Mouse (Mus musculus) embryonic facial prominence, embryonic 13.5 days (tissue): ENCODE measurements around the gene E2f4. TPM values are rescaled to one million over a fixed set of nuclear protein-coding genes. Genes with fewer than 3 reads are reported as not detected.
"Not testable (repeated sequence)": the region's sequence is repeated elsewhere in the genome, so short reads cannot be mapped to it uniquely, and the experiment has no call there.

ENCODE experiments used
- ATAC-seq: fragments of 200-750 bp; cut with Nextera tagmentation; 2 replicates; pipeline ENCODE4 v1.8.0; 2017; ENCODE audit warnings: low read depth; ENCODE audit not compliant: insufficient number of reproducible peaks, insufficient read depth, low FRiP score, low TSS enrichment
- H3K27ac ChIP-seq: fragments of 300-500 bp; sonication (generic); 2 replicates; pipeline ENCODE4 v1.5.1; 2015; ENCODE audit warnings: moderate library complexity, mild to moderate bottlenecking, inconsistent platforms
- H3K27me3 ChIP-seq: fragments of 300-500 bp; sonication (generic); 2 replicates; pipeline ENCODE4 v1.6.1; 2015; ENCODE audit warnings: mild to moderate bottlenecking, inconsistent platforms
- H3K36me3 ChIP-seq: fragments of 300-500 bp; sonication (generic); 2 replicates; pipeline ENCODE4 v1.6.1; 2015; ENCODE audit warnings: mild to moderate bottlenecking, inconsistent platforms
- H3K4me1 ChIP-seq: fragments of 300-500 bp; sonication (generic); 2 replicates; pipeline ENCODE4 v1.6.1; 2015; ENCODE audit warnings: inconsistent platforms
- H3K4me2 ChIP-seq: fragments of 300-500 bp; sonication (generic); 2 replicates; pipeline ENCODE4 v1.6.1; 2015; ENCODE audit warnings: moderate library complexity, mild to moderate bottlenecking, inconsistent platforms
- H3K4me3 ChIP-seq: fragments of 300-500 bp; sonication (generic); 2 replicates; pipeline ENCODE4 v1.5.1; 2015; ENCODE audit warnings: mild to moderate bottlenecking, inconsistent platforms
- H3K9ac ChIP-seq: fragments of 300-500 bp; sonication (generic); 2 replicates; pipeline ENCODE4 v1.6.1; 2015; ENCODE audit warnings: mild to moderate bottlenecking, inconsistent platforms
- H3K9me3 ChIP-seq: fragments of 300-500 bp; sonication (generic); 2 replicates; pipeline ENCODE4 v1.6.1; 2016; ENCODE audit warnings: inconsistent platforms
- whole genome bisulfite sequencing: fragments of 180-500 bp; shearing (Covaris S2); methylation state at CpG from one replicate; pipeline ENCODE4 v1.1.7; 2015; ENCODE audit warnings: mixed read lengths; 5-methylcytosine and 5-hydroxymethylcytosine counted together
- polyA plus RNA-seq: library from polyadenylated mRNA; unstranded; fragments of >200 nt; fragmentation: Nextera tagmentation; extraction: Ambion mirVana; gene quantifications from 2 replicates; pipeline ENCODE4 v1.2.1, GENCODE M21; 2015

E2f4 gene
- polyA plus RNA-seq, 1 experiment from 2014 or later = 81.7 TPM

DNA sequence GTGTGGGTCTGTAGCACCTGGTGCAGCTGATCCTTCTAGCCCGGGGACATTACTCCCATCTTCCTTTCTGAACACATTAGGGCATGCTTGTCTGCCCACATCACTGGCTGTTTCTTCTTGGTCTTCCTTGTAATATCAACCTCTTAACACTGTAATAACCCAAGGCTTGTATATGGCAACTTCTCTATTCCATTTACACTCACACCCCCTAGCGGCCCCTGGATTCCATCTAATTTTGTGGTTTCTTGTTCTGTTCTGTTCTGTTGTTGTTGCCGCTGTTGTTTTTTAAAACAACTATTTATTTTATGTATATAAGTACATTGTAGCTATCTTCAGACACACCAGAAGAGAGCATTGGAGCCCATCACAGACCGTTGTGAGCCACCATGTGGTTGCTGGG is 10.6 kb upstream of the E2f4 start:
- no peak for ATAC-seq
- no peaks in the 10 kb centered on the region for H3K9me3 ChIP-seq
- peaks cover 30% of the 10 kb centered on the region for H3K36me3 ChIP-seq
- H3K4me3 ChIP-seq = no peak overlapping the region
- H3K27ac ChIP-seq = no peak overlapping the region
- peaks cover 31% of the 10 kb centered on the region for H3K4me1 ChIP-seq
- peaks cover 13% of the 10 kb centered on the region for H3K27me3 ChIP-seq
- no peak overlapping the region for H3K4me2 ChIP-seq
- WGBS = 86% methylated on average over 4 of the region's 4 CpGs
- no peak overlapping the region for H3K9ac ChIP-seq

DNA sequence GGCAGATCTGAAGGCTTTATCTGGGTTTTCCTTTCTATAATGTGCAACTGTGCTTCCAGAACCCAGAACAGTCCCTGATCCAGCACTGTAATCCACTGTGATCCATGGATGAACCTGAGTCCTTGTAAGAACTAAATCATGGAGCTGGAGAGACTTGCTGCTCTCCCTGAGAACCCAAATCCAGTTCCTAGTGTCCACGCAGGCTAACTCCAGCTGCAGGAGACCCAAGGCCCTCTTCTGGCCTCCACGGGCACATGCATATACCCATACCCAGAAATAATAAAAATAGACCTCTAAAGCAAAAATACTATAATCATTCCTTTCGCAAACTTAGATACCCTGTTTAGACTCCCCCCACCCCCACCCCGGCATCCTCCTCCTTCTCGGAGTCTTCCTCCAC is 9.2 kb upstream of the E2f4 start:
- H3K4me3 ChIP-seq = peak overlapping the region; percentile 56
- 86% methylated on average over 5 of the region's 5 CpGs for WGBS
- peak overlapping the region; percentile 75; the same call in 1 of the 2 replicates for H3K9ac ChIP-seq
- H3K27me3 ChIP-seq = peaks cover 24% of the 10 kb centered on the region
- no peaks in the 10 kb centered on the region for H3K9me3 ChIP-seq
- peaks cover 31% of the 10 kb centered on the region for H3K4me1 ChIP-seq
- H3K36me3 ChIP-seq = peaks cover 17% of the 10 kb centered on the region
- ATAC-seq = no peak
- H3K27ac ChIP-seq = no peak overlapping the region
- peak overlapping the region; percentile 84 for H3K4me2 ChIP-seq

DNA sequence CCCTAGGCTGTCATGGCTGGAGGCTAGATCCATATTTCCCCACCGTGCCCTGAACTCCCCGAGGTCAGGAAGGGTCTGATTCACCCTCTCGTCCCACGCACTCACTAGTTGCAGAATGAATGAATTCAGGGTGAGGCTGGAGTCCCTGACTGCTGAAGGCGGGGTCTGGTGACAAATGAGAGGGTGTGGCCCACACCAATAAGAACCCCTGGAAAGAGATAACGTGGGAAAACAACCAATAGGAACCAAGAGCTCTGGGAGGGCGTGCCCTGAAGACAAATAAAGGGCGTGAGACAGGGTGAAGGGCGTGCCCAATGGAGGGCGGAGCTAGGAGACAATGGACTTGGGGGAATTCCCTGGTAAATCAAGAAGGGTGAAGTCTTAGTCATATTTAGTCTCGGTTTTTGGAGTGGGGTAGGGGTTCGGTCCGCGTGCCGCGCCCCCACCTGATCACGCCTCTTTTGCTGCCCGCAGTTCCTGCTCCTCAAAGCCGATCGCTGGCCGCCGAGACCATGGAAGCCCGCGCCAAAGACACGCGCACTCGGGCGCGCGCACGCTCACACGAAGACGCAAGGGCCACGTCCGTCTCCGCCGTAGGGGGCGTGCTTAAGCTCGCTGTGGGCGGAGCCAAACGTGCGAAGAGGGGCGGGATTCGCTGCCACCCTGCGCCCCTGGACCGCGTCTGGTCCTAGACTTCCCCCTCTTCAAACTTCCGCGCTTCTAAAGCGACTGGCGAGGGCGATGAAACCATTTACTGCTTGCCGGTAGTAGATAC is 8.3 kb upstream of the E2f4 start:
- Histone ChIP-seq H3K4me3 (peak overlapping the region; percentile 56), H3K9me3 (no peaks in the 10 kb centered on the region), H3K27me3 (peaks cover 29% of the 10 kb centered on the region), H3K4me1 (peaks cover 31% of the 10 kb centered on the region), H3K9ac (peak overlapping the region; percentile 75), H3K36me3 (peaks cover 12% of the 10 kb centered on the region), H3K4me2 (peak overlapping the region; percentile 84), H3K27ac (peak overlapping the region; percentile 83)
- ATAC-seq = peak; percentile 90
- WGBS = under 1% methylated on average over 53 of the region's 53 CpGs

DNA sequence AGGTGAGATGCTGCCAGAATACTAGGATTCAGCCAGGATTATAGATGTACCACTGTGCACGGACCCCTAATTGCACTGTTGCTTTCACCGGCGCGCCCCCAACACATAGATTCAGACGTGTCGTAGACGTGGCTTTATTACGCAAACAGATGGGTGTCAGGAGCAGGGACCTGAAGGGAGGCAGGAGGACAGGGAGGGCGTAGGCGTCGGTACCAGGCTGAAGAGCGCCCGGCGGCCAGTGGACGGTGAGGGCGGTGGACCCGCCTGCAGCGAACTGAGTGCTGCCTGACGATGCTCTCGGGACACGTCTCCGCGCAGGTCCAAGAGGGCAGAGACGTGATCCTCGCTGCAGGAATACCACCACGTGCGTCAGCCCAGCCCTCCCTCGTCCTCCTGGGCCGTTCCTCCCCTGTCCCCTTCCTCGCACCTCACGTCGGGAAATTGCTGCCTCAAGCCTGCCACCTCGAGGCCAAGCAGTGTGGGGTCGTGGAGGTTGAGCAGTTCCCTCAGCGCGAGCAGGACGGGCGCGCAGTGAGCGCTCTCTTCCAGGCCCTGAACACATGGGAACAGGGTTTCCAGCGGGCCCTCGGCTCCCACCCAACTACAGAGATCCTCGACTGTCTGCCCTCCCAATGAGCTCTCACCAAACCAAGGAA is 7.5 kb upstream of the E2f4 start, which contains the start of gene 4931428F04Rik:
Gene 4931428F04Rik, minus strand, starts transcription at position 60 of the 656 bp plus-strand sequence.
- H3K4me2 ChIP-seq = peak within 1 kb of the TSS; percentile 84
- peak within 1 kb of the TSS; percentile 56 for H3K4me3 ChIP-seq
- 1% methylated on average over 41 of the region's 43 CpGs for WGBS
- peaks cover 7% of the 10 kb centered on the region for H3K36me3 ChIP-seq
- H3K9me3 ChIP-seq = no peaks in the 10 kb centered on the region
- peak within 1 kb of the TSS; percentile 75 for H3K9ac ChIP-seq
- H3K27ac ChIP-seq = peak within 1 kb of the TSS; percentile 83
- peaks cover 29% of the 10 kb centered on the region for H3K27me3 ChIP-seq
- ATAC-seq = no peak; the same call in 1 of the 2 replicates
- H3K4me1 ChIP-seq = peaks cover 31% of the 10 kb centered on the region

DNA sequence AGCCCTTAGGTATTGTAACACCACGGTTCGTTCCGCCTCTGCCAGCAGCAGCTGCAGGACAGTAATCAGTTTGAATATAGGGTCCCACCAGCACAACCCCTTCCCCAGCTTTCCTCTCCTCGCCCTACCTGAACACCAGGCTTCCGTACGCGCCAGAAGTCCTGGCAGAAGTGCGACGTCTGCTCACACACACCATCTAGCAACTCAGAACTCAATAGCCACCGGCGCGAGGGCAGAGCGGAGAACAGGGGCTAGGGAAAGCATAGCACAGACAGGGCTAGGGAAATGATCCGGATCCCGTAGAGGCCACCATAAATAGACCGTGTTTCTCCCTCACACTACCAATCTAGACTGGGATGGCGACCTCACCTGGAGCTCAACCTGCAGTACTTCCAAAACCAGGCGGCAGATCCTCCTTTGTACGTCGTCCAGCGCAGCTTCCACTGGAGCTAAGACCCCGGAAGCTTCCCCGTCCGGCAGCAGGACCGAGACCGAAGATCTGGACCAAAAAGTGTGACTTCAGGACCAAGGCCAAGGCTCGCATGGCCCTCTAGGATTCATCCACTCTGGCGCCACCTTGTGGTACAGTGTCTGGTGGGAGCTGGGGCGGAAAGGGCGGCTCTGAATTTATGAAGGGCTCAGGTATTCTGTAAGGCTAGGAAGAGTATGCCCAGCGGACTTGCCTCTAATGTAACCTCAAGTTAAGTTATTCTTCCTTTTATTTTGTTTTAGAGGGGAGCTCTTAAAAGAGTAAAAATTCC is 6.7 kb upstream of the E2f4 start:
- H3K4me3 ChIP-seq = peak overlapping the region; percentile 56
- H3K9me3 ChIP-seq = no peaks in the 10 kb centered on the region
- no peak overlapping the region for H3K9ac ChIP-seq
- H3K4me2 ChIP-seq = peak overlapping the region; percentile 84
- H3K27ac ChIP-seq = no peak overlapping the region
- H3K27me3 ChIP-seq = peaks cover 29% of the 10 kb centered on the region
- no peak for ATAC-seq
- H3K4me1 ChIP-seq = peaks cover 31% of the 10 kb centered on the region
- H3K36me3 ChIP-seq = peaks cover under 1% of the 10 kb centered on the region; the same call in 1 of the 2 replicates
- WGBS = 5% methylated on average over 31 of the region's 31 CpGs

DNA sequence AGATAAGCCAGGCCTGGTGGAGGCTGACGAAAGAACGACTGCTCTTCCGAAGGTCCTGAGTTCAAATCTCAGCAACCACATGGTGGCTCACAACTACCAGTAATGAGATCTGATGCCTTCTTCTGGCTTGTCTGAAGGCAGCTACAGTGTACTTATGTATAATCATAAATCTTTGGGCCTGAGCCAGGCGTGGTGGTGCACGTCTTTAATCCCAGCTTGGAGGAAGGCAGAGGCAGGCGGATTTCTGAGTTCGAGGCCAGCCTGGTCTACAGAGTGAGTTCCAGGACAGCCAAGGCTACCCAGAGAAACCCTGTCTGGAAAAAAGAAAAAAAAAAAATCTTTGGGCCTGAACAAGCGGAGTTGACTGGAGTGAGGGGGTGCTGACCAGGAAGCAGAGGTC is 6.1 kb upstream of the E2f4 start:
- Histone ChIP-seq H3K4me1 (peaks cover 27% of the 10 kb centered on the region), H3K27me3 (peaks cover 29% of the 10 kb centered on the region)
- not testable (repeated sequence) for H3K36me3 ChIP-seq, H3K9ac ChIP-seq, H3K4me3 ChIP-seq, ATAC-seq, H3K27ac ChIP-seq, H3K4me2 ChIP-seq, H3K9me3 ChIP-seq
- WGBS = 85% methylated on average over 8 of the region's 8 CpGs

DNA sequence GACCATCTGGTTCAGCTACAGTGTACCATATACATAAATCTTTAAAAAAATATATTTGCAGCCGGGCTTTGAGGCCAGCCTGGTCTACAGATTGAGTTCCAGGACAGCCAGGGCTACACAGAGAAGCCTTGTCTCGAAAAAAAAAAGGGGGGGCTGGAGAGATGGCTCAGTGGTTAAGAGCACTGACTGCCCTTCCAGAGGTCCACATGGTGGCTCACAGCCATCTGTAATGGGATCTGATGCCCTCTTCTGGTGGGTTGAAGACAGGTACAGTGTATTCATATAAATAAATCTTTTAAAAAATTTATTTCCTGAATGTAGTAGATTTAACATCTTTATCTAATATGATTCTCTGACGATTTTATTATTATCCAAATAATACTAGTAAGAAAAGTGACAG is 5.7 kb upstream of the E2f4 start:
- not testable (repeated sequence) for H3K4me3 ChIP-seq, H3K36me3 ChIP-seq, H3K9me3 ChIP-seq, H3K27ac ChIP-seq, ATAC-seq, H3K9ac ChIP-seq, H3K4me2 ChIP-seq
- Histone ChIP-seq H3K4me1 (peaks cover 26% of the 10 kb centered on the region), H3K27me3 (peaks cover 29% of the 10 kb centered on the region)
- 63% methylated on average over 3 of the region's 3 CpGs for WGBS

DNA sequence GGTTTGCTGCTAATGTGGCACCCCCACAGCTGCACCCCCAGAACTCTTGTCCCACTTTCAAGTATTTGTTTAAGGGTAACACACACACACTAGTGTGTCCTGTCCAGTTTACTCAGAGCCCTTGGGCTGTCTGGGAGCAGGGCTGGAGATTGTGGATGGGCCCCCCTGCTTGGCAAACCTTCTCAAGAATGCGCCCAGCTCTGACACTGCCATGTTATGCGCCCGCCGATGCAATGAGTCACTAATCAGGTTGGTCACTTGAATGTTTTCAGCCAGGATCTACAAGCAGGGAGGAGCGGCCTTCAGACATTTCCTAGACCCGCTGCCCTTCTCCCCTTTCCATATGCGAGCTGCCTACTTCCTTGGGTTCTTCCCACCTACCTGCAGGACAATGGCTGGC is 5.0 kb upstream of the E2f4 start:
- Histone ChIP-seq H3K9me3 (no peaks in the 10 kb centered on the region), H3K4me3 (no peak overlapping the region), H3K4me2 (no peak overlapping the region), H3K36me3 (no peaks in the 10 kb centered on the region), H3K9ac (no peak overlapping the region), H3K27me3 (peaks cover 29% of the 10 kb centered on the region), H3K27ac (no peak overlapping the region), H3K4me1 (peaks cover 30% of the 10 kb centered on the region)
- ATAC-seq = no peak
- 86% methylated on average over 7 of the region's 7 CpGs for WGBS

DNA sequence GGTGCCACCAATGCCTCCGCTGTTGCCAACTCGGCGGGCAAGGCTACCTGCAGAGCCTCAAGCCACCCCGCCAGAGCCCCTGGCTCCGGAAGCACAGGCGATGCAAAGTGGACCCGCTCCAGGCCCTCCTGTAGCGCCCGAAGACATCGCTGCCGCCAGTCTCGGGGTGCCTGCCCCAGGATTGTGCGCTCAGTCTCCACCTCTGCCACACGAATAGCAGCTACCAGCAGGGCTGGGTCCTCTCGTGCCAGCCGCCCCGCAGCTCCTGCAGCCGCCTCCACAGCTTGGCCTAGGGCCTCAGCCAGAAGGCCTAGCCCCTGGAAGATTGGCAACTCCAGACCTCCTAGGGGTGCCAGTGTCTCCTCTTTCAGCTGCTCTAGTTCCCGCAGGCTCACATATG is 4.1 kb upstream of the E2f4 start:
- Histone ChIP-seq H3K9ac (no peak overlapping the region), H3K27me3 (peaks cover 29% of the 10 kb centered on the region), H3K4me2 (no peak overlapping the region), H3K9me3 (no peaks in the 10 kb centered on the region), H3K4me3 (no peak overlapping the region), H3K4me1 (peaks cover 29% of the 10 kb centered on the region), H3K27ac (no peak overlapping the region), H3K36me3 (no peaks in the 10 kb centered on the region)
- ATAC-seq = no peak
- WGBS = 59% methylated on average over 19 of the region's 19 CpGs

DNA sequence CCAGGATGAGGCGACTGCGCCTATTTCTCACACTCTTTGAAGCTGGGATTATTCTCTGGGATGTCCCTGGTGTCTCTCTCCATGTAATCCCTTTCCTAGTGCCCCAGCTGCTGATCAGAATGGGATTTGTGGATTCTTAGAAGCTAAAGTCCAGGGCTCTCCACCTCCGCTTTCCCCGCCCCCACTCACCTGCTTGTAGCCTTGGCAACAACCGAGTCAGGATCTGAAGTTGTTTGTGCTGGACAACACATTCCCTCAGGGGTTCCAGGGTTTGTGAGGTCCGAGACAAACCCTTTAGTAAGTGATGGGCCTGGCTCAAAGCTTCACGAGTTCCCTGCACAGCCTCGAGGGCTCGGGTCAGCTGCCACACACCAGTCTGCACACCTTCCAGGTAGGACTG is 2.7 kb upstream of the E2f4 start:
- 0 out of 2 replicates have a peak overlapping the region, but pooled peaks have one; percentile 1 for H3K4me2 ChIP-seq
- H3K27me3 ChIP-seq = peaks cover 27% of the 10 kb centered on the region
- ATAC-seq = no peak
- peaks cover 27% of the 10 kb centered on the region for H3K4me1 ChIP-seq
- H3K27ac ChIP-seq = no peak overlapping the region
- H3K4me3 ChIP-seq = no peak overlapping the region
- 54% methylated on average over 9 of the region's 9 CpGs for WGBS
- H3K9ac ChIP-seq = 0 out of 2 replicates have a peak overlapping the region, but pooled peaks have one; percentile 4
- H3K9me3 ChIP-seq = no peaks in the 10 kb centered on the region
- peaks cover 11% of the 10 kb centered on the region for H3K36me3 ChIP-seq

DNA sequence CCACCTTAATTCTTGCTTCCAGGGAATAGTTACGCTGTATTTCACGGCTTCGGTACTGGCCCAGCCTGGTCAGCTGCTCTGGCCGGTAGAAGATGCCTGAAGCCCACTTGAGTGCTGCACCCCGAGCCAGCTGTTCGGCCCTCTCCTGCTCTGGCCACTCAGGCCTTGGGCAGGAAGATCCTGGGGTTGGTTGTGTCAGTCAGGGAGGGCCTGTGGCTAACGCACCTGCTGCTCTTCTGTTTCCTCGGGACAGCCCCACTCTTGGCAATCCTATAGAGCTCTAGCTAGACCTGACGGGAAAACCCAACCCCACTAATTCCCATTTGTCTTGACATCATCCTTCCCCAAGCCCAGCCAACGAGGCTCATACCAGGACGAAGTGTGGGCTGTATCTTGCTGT is 2.2 kb upstream of the E2f4 start:
- 0 out of 2 replicates have a peak overlapping the region, but pooled peaks have one; percentile 1 for H3K4me2 ChIP-seq
- H3K4me3 ChIP-seq = no peak overlapping the region; the same call in 1 of the 2 replicates
- H3K9ac ChIP-seq = 0 out of 2 replicates have a peak overlapping the region, but pooled peaks have one; percentile 4
- no peak overlapping the region for H3K27ac ChIP-seq
- peaks cover 16% of the 10 kb centered on the region for H3K36me3 ChIP-seq
- no peaks in the 10 kb centered on the region for H3K9me3 ChIP-seq
- H3K27me3 ChIP-seq = peaks cover 22% of the 10 kb centered on the region
- no peak for ATAC-seq
- peaks cover 22% of the 10 kb centered on the region for H3K4me1 ChIP-seq
- 72% methylated on average over 11 of the region's 11 CpGs for WGBS
